Mouse (Mus musculus) right cerebral cortex, postnatal 25 days (tissue): ENCODE measurements around the gene Slc6a17.

Experiments used
- DNase-seq: peaks from one replicate; pipeline ENCODE4 v3.0.0; 2022

The Slc6a17 gene

DNA sequence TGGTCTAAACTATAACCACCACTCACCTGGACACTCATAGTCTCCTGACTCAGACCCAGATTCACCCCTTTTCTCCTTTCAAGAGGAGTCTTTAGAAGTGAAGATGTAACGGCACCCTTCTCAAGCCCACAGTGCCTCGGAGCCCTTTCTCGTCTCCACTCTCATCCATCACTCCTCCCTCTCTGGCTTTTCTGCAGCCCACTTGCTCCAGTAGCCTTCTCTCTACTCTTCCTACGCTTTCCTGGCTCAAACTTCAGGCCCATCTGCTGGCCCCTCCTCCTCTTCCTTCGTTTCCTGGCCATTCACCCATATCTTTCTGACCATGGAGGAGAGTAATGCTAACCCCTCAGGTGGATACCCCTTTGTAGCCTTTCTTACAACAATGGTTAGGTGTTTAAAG, 3.1 kb upstream of the Slc6a17 start:
- no peak for DNase-seq

DNA sequence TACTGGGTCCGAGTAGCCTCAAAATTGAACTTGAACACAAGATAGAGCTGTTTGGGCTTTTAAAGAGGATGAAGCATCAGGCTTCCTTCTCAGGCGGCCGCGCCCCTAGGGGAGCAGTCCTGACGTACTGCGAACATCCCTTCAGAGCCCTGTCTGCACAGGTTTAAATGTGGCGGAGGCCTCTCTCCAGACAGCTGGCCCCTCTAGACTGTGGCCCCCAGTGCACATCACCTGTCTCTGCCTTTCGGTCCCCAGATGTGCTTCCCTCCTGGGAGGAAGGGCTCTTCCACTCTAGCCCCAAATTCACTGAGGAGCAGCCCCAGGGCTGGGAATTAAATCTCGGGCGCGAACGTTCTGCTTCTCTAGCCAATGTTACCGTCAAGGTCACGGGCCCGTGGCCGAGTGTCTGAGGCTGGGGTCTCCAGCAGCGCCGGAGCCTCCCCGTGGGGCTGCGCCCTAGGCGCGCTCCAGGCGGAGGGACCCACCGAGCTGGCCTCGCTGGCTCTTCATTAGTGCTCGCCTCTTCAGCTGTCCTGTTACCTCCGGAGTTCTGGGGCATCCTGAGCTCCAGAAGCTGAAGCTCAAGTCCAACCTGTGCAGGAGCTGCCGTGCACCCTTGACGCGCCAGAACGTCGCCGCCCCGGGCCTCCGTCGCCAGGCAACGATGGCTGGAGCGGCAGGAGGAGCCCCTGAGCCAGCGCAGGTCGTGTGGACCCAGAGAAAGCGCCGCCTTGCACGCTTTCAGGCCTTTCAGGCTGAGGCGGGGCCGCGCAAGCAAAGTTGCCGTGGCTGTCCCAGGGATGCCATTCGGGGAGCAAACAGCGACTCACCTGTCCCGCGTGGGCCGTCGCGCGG, 815 bp downstream of the Slc6a17 start:
- DNase-seq: peak; percentile 65

DNA sequence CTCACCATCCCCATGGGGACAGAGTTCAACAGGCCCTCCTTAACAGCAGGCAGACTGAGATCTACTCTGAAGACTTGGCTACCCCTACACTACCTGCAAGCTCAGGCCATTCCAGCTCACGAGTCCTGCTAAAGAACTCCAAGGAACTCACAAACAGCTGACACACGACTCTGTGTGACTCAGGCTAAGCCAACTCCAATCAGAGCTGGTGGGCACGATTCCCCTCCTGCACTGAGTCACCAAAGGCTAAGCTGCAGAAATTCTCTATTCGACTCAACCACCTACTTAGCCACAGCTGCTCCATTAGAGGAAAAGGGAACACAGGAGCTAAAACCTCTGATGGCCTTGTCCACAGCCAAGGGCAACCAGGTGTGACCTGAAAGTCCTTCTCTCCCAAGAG, 1.8 kb downstream of the Slc6a17 start:
- no peak for DNase-seq

DNA sequence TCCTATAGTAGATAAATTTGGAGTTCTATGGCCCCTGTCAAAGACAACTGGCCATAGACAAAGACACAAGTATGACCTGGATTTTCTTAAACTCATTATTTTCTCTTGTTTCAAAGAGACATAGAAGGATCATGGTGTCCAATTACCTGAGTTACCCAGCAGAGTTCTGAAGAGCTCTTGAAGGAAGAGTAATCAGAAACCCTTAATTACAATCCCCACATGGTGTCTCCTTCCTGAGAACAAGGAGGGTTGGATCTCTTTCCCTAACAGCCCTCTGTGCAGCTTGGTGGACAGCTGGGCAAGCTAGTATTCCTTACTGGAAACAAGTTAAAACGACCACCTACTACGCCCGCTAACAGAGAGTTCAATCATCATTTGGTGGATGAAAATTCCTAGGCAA, 6.4 kb downstream of the Slc6a17 start:
- no peak for DNase-seq

DNA sequence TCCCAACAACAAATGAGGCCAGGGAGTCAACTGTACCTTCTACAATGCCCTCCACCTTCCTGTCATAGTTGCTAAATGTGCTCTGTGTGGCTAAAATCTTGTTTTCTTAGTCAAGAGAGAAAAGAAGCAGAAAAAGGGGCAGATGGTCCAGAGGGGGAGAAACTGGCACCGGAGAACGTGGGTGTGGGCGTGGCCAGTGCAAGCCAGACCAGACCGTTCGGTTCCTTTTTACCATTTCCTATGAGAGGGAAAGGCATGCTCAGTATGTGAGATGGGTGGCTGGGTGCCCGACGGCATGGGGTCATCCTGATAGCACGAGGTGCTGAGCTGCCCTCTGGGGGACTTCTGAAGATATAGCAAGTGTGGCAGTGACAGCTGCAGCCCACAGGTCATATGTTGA, 9.1 kb downstream of the Slc6a17 start:
- DNase-seq: peak; percentile 41

DNA sequence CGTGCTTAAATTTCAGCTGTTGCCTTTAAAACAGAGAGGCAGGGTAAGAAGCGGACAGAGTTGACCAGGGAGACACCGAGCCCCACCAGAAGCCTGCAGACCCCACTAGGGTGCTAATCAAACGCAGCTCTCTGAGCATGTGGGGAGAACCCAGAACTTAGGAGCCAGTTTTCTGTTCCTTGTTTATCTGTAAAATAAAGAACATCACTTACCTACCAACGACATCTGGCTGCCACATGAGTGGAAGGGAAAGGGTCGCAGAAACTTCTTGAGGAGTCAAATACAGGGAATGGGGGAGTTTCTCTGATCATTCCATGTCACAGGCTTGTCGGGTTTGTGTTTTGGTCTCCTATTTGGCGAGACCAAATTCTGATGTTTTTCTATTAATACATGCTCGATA, 9.9 kb downstream of the Slc6a17 start:
- DNase-seq: no peak

DNA sequence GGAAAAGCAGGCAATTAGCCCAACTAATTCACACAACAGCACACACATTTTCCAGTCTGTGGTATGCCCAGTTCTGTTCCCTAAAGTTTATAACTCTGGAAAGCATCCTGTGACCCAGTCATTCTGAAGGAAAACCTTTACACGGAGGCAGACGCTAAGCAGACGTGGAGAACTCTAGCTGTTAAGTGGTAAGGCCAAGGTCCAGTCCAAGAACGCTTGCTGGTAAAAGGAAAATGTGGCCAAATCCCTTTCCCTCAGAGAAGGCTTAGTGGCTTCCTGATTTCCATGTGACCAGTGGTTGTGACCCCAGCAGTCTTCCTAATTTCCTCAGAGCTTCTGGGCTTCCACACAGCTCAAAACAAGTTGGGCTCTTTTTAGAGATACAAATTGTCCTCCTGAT, 11.3 kb downstream of the Slc6a17 start:
- DNase-seq: no peak

DNA sequence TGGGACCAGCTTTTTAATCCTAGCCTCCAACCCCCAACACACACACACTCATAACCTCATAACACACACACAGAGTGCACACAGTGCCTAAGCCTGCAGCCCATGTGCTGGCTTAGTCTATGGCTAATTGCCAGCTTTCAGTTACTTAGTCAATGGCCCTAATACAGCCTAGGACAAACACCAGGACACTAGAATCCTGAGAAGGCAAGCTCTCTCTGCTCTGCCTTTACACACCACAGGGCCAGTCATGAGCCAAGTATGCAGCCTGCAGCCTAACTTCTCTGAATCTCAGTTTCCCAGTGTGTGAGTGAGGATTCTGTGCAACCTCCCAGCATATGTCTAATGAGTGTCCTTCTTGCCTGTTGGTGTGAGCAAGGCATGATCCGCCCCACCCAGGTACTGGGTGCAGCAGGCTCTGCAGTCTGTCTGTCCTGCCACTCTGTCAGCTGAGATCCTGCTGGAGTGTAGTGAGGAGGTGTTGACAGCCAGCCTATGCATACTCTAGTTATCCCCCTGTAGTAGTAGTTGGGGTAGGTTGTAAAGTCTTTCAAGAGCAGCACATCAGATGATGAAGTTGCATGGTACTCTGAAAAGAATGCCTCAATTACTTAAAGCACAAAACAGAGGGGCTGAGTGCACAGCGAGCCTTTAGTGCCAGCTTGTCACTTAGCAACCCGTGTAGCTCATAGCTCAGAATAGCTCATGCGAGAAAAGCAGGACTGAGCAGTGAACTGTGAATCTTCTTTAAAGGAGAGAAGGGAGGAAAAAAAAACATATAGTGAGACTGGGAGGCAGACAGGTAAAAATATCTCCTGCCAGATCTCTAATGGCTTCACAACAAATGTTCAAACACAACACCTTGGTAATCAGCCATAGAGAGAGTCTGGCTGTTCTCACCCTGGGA, 12.1 kb downstream of the Slc6a17 start:
- peak; percentile 52 for DNase-seq

DNA sequence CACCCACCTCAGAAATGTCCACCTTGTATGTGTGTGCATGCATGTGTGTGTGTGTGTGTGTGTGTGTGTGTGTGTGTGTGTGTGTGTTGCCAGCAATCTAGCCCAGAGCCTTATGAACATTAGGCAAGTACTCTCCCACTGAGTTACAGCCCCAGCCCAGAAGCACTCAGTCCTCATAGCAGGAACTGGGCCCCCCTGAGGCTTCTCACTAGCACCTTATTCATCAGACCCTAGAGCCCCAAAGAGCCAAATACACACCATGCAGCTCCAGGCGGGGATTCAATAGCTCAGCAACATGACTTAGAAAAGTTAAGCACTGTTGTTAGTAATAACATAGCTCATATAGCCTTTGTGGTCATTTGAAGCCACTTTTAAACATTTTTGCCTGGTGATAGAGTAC, 13.3 kb downstream of the Slc6a17 start:
- DNase-seq: no peak

DNA sequence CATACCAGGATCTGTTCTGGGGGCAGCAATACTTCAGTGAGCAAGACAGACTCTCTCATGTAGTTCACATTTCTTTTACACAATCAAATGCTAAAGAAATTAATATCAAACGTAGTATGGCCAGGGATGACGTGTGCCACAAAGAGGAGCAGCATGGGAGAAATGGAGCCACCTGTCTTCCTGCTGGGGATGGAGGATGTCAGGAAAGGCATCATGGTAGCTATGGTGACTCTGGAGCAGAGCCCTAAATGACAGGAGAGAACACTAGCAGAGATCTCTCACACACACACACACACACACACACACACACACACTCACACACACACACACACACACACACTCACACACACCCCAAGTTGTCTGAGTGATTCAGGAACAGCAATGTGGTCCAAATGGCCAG, 14.1 kb downstream of the Slc6a17 start:
- DNase-seq: no peak

DNA sequence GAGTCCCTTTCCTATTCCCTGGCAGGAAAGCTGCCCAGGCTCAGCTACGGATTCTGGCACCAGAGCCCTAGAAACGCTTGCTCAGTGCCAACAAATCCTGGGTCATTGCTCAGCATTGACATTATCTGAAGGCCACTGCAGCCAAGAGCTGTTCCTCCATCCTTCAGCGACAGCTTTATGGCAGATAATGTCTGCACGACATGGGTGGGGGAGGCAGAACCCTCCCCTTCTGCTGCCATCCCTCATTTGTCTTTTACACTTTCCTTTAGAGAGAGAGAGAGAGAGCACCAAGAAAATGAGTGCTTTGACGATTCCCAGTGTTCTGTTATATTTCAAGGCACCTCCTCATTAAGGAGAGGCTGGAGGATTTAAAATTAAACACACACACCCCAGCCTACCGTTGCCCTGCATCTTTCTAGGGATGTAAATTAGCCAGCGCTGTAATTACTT, 16.1 kb downstream of the Slc6a17 start:
- DNase-seq: no peak

DNA sequence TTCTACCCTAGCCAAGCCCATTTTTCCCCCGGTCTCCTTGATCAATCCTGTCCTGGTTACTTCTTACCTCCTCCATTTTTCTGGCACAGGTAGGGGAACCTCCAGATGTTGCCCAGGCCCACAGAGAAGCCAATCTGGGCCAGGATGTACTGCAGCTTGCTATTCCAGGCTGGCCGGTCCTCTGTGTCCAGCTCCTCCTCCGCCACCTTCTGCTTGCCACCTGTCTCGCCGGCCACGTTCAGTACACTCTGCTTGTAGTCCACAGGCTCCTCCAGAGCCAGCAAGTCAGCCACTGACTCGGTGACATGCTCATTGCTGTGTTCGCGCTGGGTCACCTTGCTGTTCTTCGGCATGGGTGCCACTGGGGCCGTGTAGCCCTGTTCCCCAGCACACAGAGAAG, 17.5 kb downstream of the Slc6a17 start:
- DNase-seq: no peak

DNA sequence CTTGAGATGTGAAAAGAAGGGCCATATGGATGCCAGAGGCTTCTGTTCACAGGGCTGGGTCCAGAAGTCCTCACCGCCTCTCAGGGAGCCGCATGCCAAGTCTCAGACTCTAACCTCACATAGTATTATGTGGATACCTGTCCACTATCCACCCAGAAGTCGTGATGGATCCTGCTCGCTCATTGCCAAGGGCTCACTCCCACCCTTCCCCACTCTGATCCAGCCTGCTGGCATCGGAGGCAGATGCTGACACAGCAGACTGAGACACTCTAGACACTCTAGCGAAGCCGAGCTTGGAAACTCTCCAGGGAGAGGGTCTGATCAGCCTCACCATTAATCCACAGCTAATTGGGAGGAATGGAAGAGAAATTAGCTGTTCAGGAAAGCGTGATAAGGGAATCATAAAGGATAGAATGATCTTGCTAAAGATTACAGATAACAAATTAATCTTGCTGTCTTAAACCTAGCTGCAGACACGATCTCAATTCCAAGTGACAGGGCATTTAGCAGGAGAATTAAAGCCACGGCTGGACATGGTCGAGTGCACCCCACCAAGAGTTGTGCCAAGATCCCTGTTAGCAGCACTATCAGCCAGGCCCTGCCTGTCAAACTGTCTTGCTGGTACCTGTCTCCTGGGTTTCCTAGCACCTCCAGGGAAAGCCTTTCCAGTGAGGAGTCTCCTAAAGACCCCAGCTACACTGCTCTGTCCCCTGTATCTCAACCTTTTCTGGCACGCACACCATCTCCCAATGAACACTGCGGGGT, 21.6 kb downstream of the Slc6a17 start:
- DNase-seq: no peak

DNA sequence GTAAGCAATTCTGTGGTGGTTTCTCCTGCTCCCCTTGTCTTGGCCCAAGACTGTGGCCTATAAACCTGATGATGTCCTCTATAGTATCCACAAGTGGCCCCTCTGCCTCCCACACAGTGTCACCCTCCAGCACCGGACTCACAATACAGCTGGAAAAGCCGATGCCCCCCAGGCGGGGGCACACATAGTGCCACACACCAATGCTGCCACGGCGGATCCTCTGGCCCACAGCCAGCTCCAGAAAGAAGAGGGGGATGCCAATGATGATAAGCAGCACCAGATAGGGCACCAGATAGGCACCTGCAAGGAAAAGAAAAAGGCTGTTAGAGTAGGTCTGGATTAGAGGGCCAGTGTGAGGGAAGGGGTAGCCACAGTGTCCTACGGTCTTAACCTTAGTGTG, 22.3 kb downstream of the Slc6a17 start:
- no peak for DNase-seq

DNA sequence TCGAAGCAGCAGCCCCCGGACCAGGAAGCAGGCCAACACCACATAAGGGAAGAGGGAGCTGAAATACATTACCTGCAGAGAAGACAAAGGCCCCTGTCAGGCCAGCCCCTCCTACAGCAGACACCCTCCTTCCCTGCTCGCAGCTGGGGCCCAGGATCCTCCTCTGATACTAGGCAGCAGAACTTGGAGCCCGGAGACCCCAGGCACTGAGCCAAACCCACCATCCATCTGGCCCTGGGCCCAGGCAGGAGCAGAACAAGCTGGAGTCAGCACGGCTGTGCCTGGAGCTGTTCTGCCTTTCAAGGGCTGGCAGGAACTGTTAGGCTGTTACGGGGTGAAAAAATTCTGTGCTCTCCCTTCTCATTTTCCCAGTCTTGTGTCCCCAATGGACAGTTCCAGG, 26.4 kb downstream of the Slc6a17 start:
- peak; percentile 66 for DNase-seq

DNA sequence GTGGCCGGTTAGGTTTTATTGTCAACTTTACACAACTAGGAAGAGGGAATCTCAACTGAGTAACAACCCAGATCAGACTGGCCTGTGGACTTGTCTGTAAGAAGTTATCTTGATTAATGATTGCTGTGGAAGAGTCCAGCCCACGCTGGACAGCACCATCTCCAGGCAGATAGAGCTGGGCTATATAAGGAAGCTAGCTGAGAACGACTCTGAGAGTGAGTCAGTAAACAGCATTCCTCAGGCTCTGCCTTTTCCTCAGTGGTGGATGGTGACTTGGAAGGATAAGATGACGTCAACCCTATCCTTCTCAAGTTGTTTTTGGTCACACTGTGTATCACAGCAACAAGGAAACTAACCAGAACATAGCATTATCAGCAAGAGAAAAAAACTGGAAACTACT, 29.2 kb downstream of the Slc6a17 start:
- no peak for DNase-seq

DNA sequence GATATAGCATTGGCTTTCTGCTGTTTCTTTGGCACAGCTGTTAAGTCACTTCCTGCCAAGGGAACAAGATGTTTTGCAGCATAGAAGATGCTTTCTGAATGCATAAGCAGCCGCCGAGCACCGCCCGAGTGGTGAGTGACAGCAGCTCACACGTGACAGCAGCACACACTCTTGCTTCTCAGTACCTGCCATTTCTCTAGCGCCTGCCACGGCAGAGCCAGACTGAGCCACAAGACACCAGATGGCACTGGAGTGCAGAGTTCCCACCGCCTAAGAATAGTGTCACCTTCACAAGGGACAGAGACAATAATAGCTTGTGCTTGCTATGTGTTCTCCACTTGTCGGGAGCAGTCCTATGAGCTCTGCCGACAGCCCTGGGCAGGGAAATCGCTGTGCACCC, 34.5 kb downstream of the Slc6a17 start:
- DNase-seq: peak; percentile 71

DNA sequence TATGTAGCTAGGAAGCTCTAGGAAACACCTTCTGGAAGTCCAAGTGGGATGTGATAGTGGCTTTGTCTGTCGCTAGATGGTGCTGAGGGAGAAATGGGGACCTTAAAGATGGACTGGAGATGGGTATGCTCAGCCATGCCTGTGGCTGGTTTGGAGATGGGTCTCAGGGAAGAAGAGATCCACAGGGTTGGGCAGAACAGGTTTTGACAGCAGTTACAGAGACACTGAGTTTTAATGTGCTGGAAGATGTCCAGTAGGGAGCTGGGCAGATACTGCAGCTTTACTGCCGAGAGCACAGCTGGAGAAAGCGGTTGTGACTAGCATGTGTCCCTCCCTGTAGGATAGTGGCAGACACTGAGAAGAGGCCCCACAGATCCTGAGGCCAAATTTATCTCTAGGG, 37.2 kb downstream of the Slc6a17 start:
- DNase-seq: no peak

DNA sequence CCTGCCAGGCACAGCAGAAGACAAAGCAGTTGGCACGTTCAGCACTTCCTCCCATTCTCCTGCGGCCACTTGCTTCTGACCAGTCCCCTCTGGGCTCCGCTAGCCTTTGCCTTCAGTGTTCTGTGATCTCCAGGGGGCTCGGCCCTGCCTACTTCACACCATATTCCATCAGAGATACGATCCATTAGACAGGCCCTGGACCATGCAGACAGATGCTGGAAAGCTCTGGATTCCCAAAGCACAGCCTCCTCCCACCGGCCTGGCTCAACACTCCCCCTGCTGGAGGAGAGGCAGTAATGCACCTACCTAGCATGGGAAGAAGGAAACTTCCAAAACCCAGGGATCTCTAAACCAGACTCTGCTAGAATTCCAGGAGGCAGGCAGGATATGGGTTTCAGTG, 45.6 kb downstream of the Slc6a17 start:
- DNase-seq: peak; percentile 59

DNA sequence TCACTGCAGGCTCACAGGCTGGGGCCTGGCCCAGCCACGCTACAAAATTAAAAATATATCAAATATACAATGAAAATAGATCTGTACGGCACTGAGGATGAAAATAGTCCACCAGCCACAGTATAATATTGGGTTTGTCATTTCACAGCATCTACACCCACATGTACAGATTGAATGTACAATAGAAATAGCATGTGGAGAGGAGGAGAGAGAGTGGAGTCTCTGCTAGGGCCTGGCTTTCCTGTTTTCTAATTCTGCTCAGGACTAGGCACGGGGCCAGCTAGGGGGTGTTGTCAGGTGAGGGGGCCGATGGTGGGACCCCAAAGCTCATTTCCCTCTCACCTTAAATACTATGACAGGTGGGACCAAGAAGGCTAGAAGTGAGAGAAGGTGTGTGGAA, 48.8 kb downstream of the Slc6a17 start:
- DNase-seq: no peak

DNA sequence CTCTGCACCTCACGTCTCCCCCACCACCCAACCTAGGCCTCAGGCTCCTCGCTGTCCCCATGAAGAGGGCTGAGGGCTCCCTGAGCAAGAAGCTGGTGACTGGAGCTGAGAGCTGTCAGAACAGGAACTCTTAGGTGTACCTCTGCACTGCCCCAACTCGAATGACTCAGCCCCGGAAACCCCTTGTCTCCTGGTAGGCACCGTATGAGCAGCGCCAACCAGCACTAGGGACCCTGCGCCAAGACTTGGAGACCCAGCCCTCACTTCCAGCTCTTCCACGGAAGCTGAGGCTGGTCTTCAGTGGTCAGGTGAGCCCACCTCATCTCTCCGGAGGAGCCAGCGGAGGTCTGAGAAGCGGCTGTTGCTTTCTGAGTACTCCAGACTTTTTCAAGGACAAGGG, 49.7 kb downstream of the Slc6a17 start:
- DNase-seq: no peak

DNA sequence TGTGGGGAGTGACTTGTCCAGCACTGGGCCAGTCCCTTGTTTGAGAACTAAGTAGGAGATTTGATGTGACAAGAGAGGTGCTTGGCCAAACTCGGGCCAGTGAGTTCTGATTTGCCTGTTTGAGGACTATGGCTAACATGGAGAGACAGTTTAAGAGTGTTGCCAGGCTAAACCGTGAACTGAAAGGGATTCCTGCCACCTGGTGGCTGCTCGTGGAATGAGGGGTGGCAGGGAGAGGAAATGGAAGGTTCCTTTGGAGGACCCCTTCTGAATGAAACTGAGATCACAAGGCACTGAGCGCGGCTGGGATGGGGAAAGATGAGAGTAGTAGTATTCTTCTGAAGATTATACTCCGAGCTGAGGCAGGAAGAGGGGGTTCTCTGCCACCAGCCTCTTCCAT, 51.2 kb downstream of the Slc6a17 start:
- DNase-seq: peak; percentile 77

DNA sequence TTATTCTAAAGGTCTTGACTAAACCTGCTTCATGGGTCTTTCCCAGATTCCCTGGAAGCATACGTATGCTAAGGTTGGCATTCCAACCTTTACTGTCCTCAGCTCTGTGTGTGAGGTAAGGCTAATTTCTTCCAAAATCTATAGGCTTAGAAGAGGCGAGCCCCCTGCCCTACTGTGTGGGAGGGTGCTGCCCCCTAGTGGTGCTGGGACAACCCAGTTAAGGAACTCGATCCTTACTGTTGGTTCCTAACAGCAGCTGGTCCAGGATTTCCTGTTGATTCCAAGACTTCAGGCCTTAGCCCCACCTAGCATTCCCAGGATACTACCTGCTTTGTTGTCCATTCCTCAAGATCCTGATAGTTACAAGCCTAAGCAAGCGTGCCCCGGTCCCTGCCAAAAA, 55.7 kb downstream of the Slc6a17 start:
- peak; percentile 75 for DNase-seq
